18 mouse cellular contexts compared by ENCODE assay signal in the genomic region with DNA sequence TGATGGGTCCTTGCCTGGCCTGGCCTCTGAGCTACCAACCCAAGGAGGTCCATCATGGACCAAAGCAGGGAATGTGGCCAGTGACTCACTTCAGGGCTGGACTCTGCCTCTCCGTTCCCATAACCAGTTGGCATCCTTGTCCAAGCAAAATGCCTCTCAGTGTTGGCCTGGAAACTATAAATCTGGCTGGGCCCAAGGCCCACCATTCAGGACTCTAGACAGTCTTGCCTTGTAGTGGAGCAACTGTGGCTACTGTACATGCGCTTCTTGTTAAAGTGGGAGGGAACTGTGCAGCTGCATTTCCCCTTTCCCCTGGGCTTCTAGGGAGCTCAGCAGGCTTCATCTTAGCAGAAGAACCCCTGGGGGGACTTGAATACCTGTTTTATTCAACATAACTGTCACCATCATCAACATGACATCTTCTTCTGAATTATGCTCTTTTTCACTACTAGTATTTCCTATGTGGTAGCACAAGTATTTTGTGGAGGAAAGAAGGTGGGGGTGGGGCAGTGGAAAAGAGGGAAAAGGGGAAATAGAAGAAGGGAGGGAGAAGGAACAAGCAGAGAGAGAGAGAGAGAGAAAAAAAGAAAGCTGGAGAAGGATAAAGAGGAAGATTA.
DNase-seq lines count a peak whose midpoint lies in the region; ATAC-seq lines count a peak whose summit lies in the region.
"Had no signal": no experiment of that assay in that cellular context is flagged by ENCODE, and none has a peak within 500 bp of the region (broad histone marks: within the 10 kb centered on the region; RNA-seq: fewer than 3 reads in every experiment).

No protein-coding gene starts in this region.

- H3K4me1 ChIP-seq in embryonic facial prominence, embryonic 14.5 days (ENCODE audit: control insufficient read depth, insufficient read depth, low read length), result peaks cover 14% of the 10 kb centered on the region
- peaks cover 33% of the 10 kb centered on the region for H3K4me1 ChIP-seq in embryonic facial prominence, embryonic 10.5 days
- H3K4me1 ChIP-seq in neural tube, embryonic 13.5 days (replicated peaks), result peaks cover 72% of the 10 kb centered on the region
- H3K4me1 ChIP-seq in neural tube, embryonic 15.5 days, result peaks cover 54% of the 10 kb centered on the region

- no peaks in the 10 kb centered on the region for H3K9me3 ChIP-seq in embryonic facial prominence, embryonic 14.5 days (ENCODE audit: control insufficient read depth, low read length)
- no peaks in the 10 kb centered on the region for H3K9me3 ChIP-seq in embryonic facial prominence, embryonic 10.5 days
- H3K9me3 ChIP-seq in neural tube, embryonic 13.5 days, result no peaks in the 10 kb centered on the region
- H3K9me3 ChIP-seq in neural tube, embryonic 15.5 days (replicated peaks), result no peaks in the 10 kb centered on the region
- H3K9me3 ChIP-seq: forebrain, embryonic 10.5 days; hindbrain, embryonic 15.5 days; lung, embryonic 15.5 days; stomach, embryonic 15.5 days had no signal

- peak overlapping the region; percentile 28; the same call in 1 of the 2 replicates for H3K27ac ChIP-seq in embryonic facial prominence, embryonic 14.5 days (replicated peaks; ENCODE audit: low read depth, low read length)
- H3K27ac ChIP-seq in embryonic facial prominence, embryonic 10.5 days (replicated peaks), result no peak overlapping the region
- 0 out of 2 replicates have a peak overlapping the region, but pooled peaks have one; percentile 4 for H3K27ac ChIP-seq in neural tube, embryonic 13.5 days (replicated peaks)
- H3K27ac ChIP-seq in neural tube, embryonic 15.5 days (replicated peaks), result peak overlapping the region; percentile 33; the same call in 1 of the 2 replicates
- H3K27ac ChIP-seq: hindbrain, embryonic 15.5 days; lung, embryonic 15.5 days; stomach, embryonic 15.5 days had no signal

- H3K4me3 ChIP-seq in embryonic facial prominence, embryonic 14.5 days (ENCODE audit: low read depth, low read length), result no peak overlapping the region
- H3K4me3 ChIP-seq in embryonic facial prominence, embryonic 10.5 days, result no peak overlapping the region
- H3K4me3 ChIP-seq in neural tube, embryonic 13.5 days, result no peak overlapping the region
- no peak overlapping the region for H3K4me3 ChIP-seq in neural tube, embryonic 15.5 days (replicated peaks)
- H3K4me3 ChIP-seq: forebrain, embryonic 10.5 days; hindbrain, embryonic 15.5 days; lung, embryonic 15.5 days; stomach, embryonic 15.5 days had no signal

- intact Hi-C loops in heart, postnatal 25 days (cut with DNase I), result loop anchor here (2.0 kb wide), 1 partner anchor 23 kb away; no protein-coding TSS in a partner anchor

- no peaks in the 10 kb centered on the region for H3K27me3 ChIP-seq in embryonic facial prominence, embryonic 14.5 days (replicated peaks; ENCODE audit: control insufficient read depth, insufficient read depth, low read length)
- 0 out of 2 replicates have a peak, but pooled peaks cover 3% of the 10 kb centered on the region for H3K27me3 ChIP-seq in embryonic facial prominence, embryonic 10.5 days (replicated peaks; ENCODE audit: low read depth, poor library complexity, severe bottlenecking)
- H3K27me3 ChIP-seq in neural tube, embryonic 13.5 days, result no peaks in the 10 kb centered on the region
- no peaks in the 10 kb centered on the region for H3K27me3 ChIP-seq in neural tube, embryonic 15.5 days (replicated peaks)
- H3K27me3 ChIP-seq: hindbrain, embryonic 15.5 days; lung, embryonic 15.5 days; Patski; stomach, embryonic 15.5 days had no signal

- DNase-seq in embryonic facial prominence, embryonic 14.5 days (ENCODE audit: low spot score), result no peak
- no peak for DNase-seq in embryonic facial prominence, embryonic 10.5 days (ENCODE audit: low spot score)
- DNase-seq in neural tube, embryonic 10.5 days (ENCODE audit: extremely low spot score, low spot score), result no peak
- DNase-seq in NIH3T3 (ENCODE audit: low read depth), result peak; percentile 80
- DNase-seq in left cerebral cortex, adult 11 months (ENCODE audit: low spot score), result no peak
- no peak for DNase-seq in heart, postnatal 25 days (ENCODE audit: low spot score)
- DNase-seq: kidney, adult 11 months; kidney, postnatal 25 days; layer of hippocampus, adult 9-11 months had no signal

- ATAC-seq in embryonic facial prominence, embryonic 14.5 days (ENCODE audit: low read depth), result no peak
- no peak for ATAC-seq in neural tube, embryonic 13.5 days (ENCODE audit: low read depth)
- no peak for ATAC-seq in neural tube, embryonic 15.5 days (ENCODE audit: low FRiP score)
- ATAC-seq: Patski had no signal

- 80% methylated on average over 2 of the region's 2 CpGs for WGBS in embryonic facial prominence, embryonic 14.5 days
- 91% methylated on average over 2 of the region's 2 CpGs for WGBS in embryonic facial prominence, embryonic 10.5 days
- WGBS in neural tube, embryonic 13.5 days, result 78% methylated on average over 2 of the region's 2 CpGs
- 68% methylated on average over 2 of the region's 2 CpGs for WGBS in neural tube, embryonic 15.5 days

- H3K4me2 ChIP-seq in embryonic facial prominence, embryonic 14.5 days (ENCODE audit: low read depth, low read length), result 0 out of 2 replicates have a peak overlapping the region, but pooled peaks have one; percentile 11
- peak overlapping the region; percentile 29; the same call in 1 of the 2 replicates for H3K4me2 ChIP-seq in neural tube, embryonic 13.5 days
- H3K4me2 ChIP-seq in neural tube, embryonic 15.5 days, result no peak overlapping the region
- H3K4me2 ChIP-seq: hindbrain, embryonic 15.5 days; liver, embryonic 11.5 days; lung, embryonic 15.5 days; midbrain, embryonic 11.5 days; stomach, embryonic 15.5 days had no signal

- no peaks in the 10 kb centered on the region for H3K36me3 ChIP-seq in embryonic facial prominence, embryonic 14.5 days (ENCODE audit: control insufficient read depth, insufficient read depth, low read length)
- H3K36me3 ChIP-seq in embryonic facial prominence, embryonic 10.5 days (replicated peaks), result no peaks in the 10 kb centered on the region
- H3K36me3 ChIP-seq in neural tube, embryonic 13.5 days, result no peaks in the 10 kb centered on the region
- no peaks in the 10 kb centered on the region for H3K36me3 ChIP-seq in neural tube, embryonic 15.5 days
- H3K36me3 ChIP-seq: hindbrain, embryonic 15.5 days; lung, embryonic 15.5 days; stomach, embryonic 15.5 days had no signal

- H3K9ac ChIP-seq in embryonic facial prominence, embryonic 14.5 days (ENCODE audit: low read depth, low read length), result no peak overlapping the region
- H3K9ac ChIP-seq in neural tube, embryonic 13.5 days, result no peak overlapping the region
- no peak overlapping the region for H3K9ac ChIP-seq in neural tube, embryonic 15.5 days (replicated peaks)
- H3K9ac ChIP-seq: hindbrain, embryonic 15.5 days; lung, embryonic 15.5 days; stomach, embryonic 15.5 days had no signal
